ENCODE assay signal across 13 mouse cellular contexts in genomic region chr4:83328026-83328945, GRCm38 (mm10). TPM values are rescaled to one million over a fixed set of nuclear protein-coding genes. Genes with fewer than 3 reads are reported as not detected.
DNase-seq lines count a peak whose midpoint lies in the region; ATAC-seq and TF ChIP-seq lines count a peak whose summit lies in the region.
"Had no signal": no experiment of that assay in that cellular context is flagged by ENCODE, and none has a peak within 500 bp of the region (broad histone marks: within the 10 kb centered on the region; RNA-seq: fewer than 3 reads in every experiment).

No protein-coding gene starts in this region.

- peak; percentile 66 for DNase-seq in lung, postnatal 0 days (ENCODE audit: low spot score)
- no peak for DNase-seq in lung, adult 18-20 months
- DNase-seq in ES-E14 (ENCODE audit: low read depth, low spot score) = peak; percentile 60
- DNase-seq in splenic B cell, adult 2 months (ENCODE audit: low read depth, low spot score) = peak; percentile 17
- DNase-seq in cerebellum, adult 18-20 months = no peak
- DNase-seq: heart, adult 18-20 months; heart, postnatal 4 days; thymus, adult 18-20 months had no signal

- H3K27ac ChIP-seq in lung, postnatal 0 days (ENCODE audit: low read length) = no peak overlapping the region
- H3K27ac ChIP-seq in ES-E14 (ENCODE audit: insufficient read depth, low read depth, low read length, poor library complexity, severe bottlenecking) = peak overlapping the region; percentile 88
- no peak overlapping the region for H3K27ac ChIP-seq in hindbrain, embryonic 16.5 days (ENCODE audit: low read depth, low read length)
- H3K27ac ChIP-seq in forebrain, embryonic 13.5 days = no peak overlapping the region
- H3K27ac ChIP-seq: forebrain, embryonic 10.5 days had no signal

- in situ Hi-C loops in ES-E14 (cut with MboI; ENCODE audit: low sequenced_read_pairs in 2 of 2, unreplicated experiment in 2 of 2) = no loop called here

- ATAC-seq in lung, postnatal 0 days = no peak
- peak; percentile 59 for ATAC-seq in inflammation-experienced regulatory T-cells, adult 6 months
- no peak for ATAC-seq in hindbrain, embryonic 16.5 days
- ATAC-seq in forebrain, embryonic 13.5 days = no peak

- peak overlapping the region; percentile 15; the same call in 1 of the 2 replicates for H3K4me2 ChIP-seq in lung, postnatal 0 days (replicated peaks; ENCODE audit: low read depth, low read length)
- H3K4me2 ChIP-seq in hindbrain, embryonic 16.5 days (ENCODE audit: low read length) = no peak overlapping the region
- no peak overlapping the region for H3K4me2 ChIP-seq in forebrain, embryonic 13.5 days
- H3K4me2 ChIP-seq: midbrain, embryonic 11.5 days had no signal

- H3K9me3 ChIP-seq in lung, postnatal 0 days (ENCODE audit: low read length) = no peaks in the 10 kb centered on the region
- H3K9me3 ChIP-seq in ES-E14 (ENCODE audit: control insufficient read depth, insufficient read depth, low read depth, low read length) = no peaks in the 10 kb centered on the region
- no peaks in the 10 kb centered on the region for H3K9me3 ChIP-seq in hindbrain, embryonic 16.5 days (ENCODE audit: control insufficient read depth, low read length)
- H3K9me3 ChIP-seq in forebrain, embryonic 13.5 days (replicated peaks) = no peaks in the 10 kb centered on the region
- H3K9me3 ChIP-seq: forebrain, embryonic 10.5 days had no signal

- no peaks in the 10 kb centered on the region; the same call in 1 of the 2 replicates for H3K4me1 ChIP-seq in lung, postnatal 0 days (ENCODE audit: insufficient read depth, low read depth, low read length)
- peaks cover 7 to 10% of the 10 kb centered on the region in 2 experiments for H3K4me1 ChIP-seq in ES-E14 (ENCODE audit: control insufficient read depth in 2 of 2, insufficient read depth in 2 of 2, low read length in 2 of 2, poor library complexity in 1 of 2)
- H3K4me1 ChIP-seq in hindbrain, embryonic 16.5 days (ENCODE audit: control insufficient read depth, insufficient read depth, low read depth, low read length) = no peaks in the 10 kb centered on the region
- H3K4me1 ChIP-seq in forebrain, embryonic 13.5 days = peaks cover 6% of the 10 kb centered on the region

- no peak for TF ChIP-seq CTCF in lung, postnatal 0 days (IDR thresholded peaks at IDR 0.05)

- H3K27me3 ChIP-seq in lung, postnatal 0 days (replicated peaks; ENCODE audit: insufficient read depth, low read length) = no peaks in the 10 kb centered on the region
- no peaks in the 10 kb centered on the region for H3K27me3 ChIP-seq in splenic B cell, adult 2 months (ENCODE audit: control insufficient read depth, insufficient read depth, low read length, poor library complexity, severe bottlenecking)
- H3K27me3 ChIP-seq in hindbrain, embryonic 16.5 days (replicated peaks; ENCODE audit: control insufficient read depth, insufficient read depth, low read length) = no peaks in the 10 kb centered on the region
- peaks cover 5% of the 10 kb centered on the region; the same call in 1 of the 2 replicates for H3K27me3 ChIP-seq in forebrain, embryonic 13.5 days

- 34% methylated on average over 9 of the region's 9 CpGs for WGBS in lung, postnatal 0 days
- WGBS in hindbrain, embryonic 16.5 days = 42% methylated on average over 9 of the region's 9 CpGs
- WGBS in forebrain, embryonic 13.5 days = 47% methylated on average over 9 of the region's 9 CpGs

- peak; percentile 36; the same call in 1 of the 2 replicates for TF ChIP-seq EP300 in lung, postnatal 0 days (IDR thresholded peaks at IDR 0.05)

- H3K4me3 ChIP-seq in lung, postnatal 0 days (ENCODE audit: low read depth, low read length) = no peak overlapping the region
- no peak overlapping the region for H3K4me3 ChIP-seq in ES-E14 (ENCODE audit: insufficient read depth in 1 of 2, low read depth in 1 of 2, low read length in 2 of 2, poor library complexity in 1 of 2, severe bottlenecking in 1 of 2)
- no peak overlapping the region for H3K4me3 ChIP-seq in hindbrain, embryonic 16.5 days (ENCODE audit: low read length)
- H3K4me3 ChIP-seq in forebrain, embryonic 13.5 days = no peak overlapping the region
- H3K4me3 ChIP-seq: forebrain, embryonic 10.5 days had no signal

- H3K9ac ChIP-seq in lung, postnatal 0 days (replicated peaks; ENCODE audit: low read depth) = no peak overlapping the region
- H3K9ac ChIP-seq in ES-E14 (ENCODE audit: insufficient read depth, low read depth, low read length, poor library complexity, severe bottlenecking) = peak overlapping the region; percentile 1; the same call in 1 of the 2 replicates
- H3K9ac ChIP-seq in hindbrain, embryonic 16.5 days (ENCODE audit: low read depth, low read length) = no peak overlapping the region
- no peak overlapping the region for H3K9ac ChIP-seq in forebrain, embryonic 13.5 days

- H3K36me3 ChIP-seq in lung, postnatal 0 days (ENCODE audit: insufficient read depth, low read length) = no peaks in the 10 kb centered on the region
- H3K36me3 ChIP-seq in ES-E14 (ENCODE audit: control insufficient read depth, insufficient read depth, low read length, poor library complexity, severe bottlenecking) = no peaks in the 10 kb centered on the region
- no peaks in the 10 kb centered on the region for H3K36me3 ChIP-seq in splenic B cell, adult 2 months (ENCODE audit: control insufficient read depth, insufficient read depth, low read length, poor library complexity, severe bottlenecking)
- no peaks in the 10 kb centered on the region for H3K36me3 ChIP-seq in hindbrain, embryonic 16.5 days (ENCODE audit: control insufficient read depth, insufficient read depth, low read length)
- no peaks in the 10 kb centered on the region for H3K36me3 ChIP-seq in forebrain, embryonic 13.5 days (ENCODE audit: poor library complexity, severe bottlenecking)
- H3K36me3 ChIP-seq: forebrain, embryonic 10.5 days had no signal

TF ChIP-seq in ES-E14, 5 proteins besides CTCF, POLR2A, EP300 and RAD21:
- TF ChIP-seq HCFC1 (IDR thresholded peaks at IDR 0.05; ENCODE audit: borderline replicate concordance, insufficient read depth, low read length) (no peak), ZC3H11A (IDR thresholded peaks at IDR 0.05; ENCODE audit: borderline replicate concordance, low read depth, low read length) (no peak), ZNF384 (IDR thresholded peaks at IDR 0.05; ENCODE audit: low read depth, low read length) (no peak), MAFK (IDR thresholded peaks at IDR 0.05; ENCODE audit: insufficient read depth, low read depth, low read length) (no peak), CHD2 (IDR thresholded peaks at IDR 0.05; ENCODE audit: low read depth, low read length) (no peak)

RNA-seq across cellular contexts. Expression of gene Ttc39b, which starts 4.2 kb away (rescaled TPM):
- 6.7 and 7.5 TPM in 2 replicates for polyA plus RNA-seq in lung, postnatal 0 days (2015; fragmentation: Nextera tagmentation; extraction: Ambion mirVana)
- total RNA-seq in ES-E14 (2012; rRNA removed) = 65.6 and 76.2 TPM in 2 replicates
- 100 to 1,000 TPM; 108 to 137 (median 120) TPM for polyA plus RNA-seq in inflammation-experienced regulatory T-cells, adult 6 months (2017; shearing (Covaris generic))
- 6.2 and 6.4 TPM in 2 replicates for polyA plus RNA-seq in hindbrain, embryonic 16.5 days (2015; fragmentation: Nextera tagmentation; extraction: Ambion mirVana)
- polyA plus RNA-seq in forebrain, embryonic 13.5 days (2015; fragmentation: Nextera tagmentation; extraction: Ambion mirVana) = 9.9 and 12.8 TPM in 2 replicates

Comparison
In these comparisons a context has a peak if more than half of its experiments do, and no peak if none do; other contexts are left out.
1. DNase-seq: peak in lung, postnatal 0 days (single experiment), ES-E14 (single experiment) and splenic B cell, adult 2 months (single experiment); none in lung, adult 18-20 months (0 of 2) and cerebellum, adult 18-20 months (0 of 2).